Mouse (Mus musculus) thymus, postnatal 14 days (tissue): ENCODE results near the gene Gm28230.
A peak's percentile ranks its signal among the peaks of the same experiment; 100 is the strongest.

ENCODE experiments used
- DNase-seq: peaks from one replicate; pipeline ENCODE4 v3.0.0; 2021

Gm28230 gene

GRCm38 (mm10) chr2:74704393-74704998 lies 22.0 kb upstream of the Gm28230 start, which contains the start of gene Hoxd8:
Gene Hoxd8, plus strand, starts transcription at chr2:74704615.
- peak; percentile 44 for DNase-seq

- no peak for DNase-seq
These were observed 21.5 kb upstream of the Gm28230 start for GRCm38 (mm10) chr2:74704999-74705466.

DNA sequence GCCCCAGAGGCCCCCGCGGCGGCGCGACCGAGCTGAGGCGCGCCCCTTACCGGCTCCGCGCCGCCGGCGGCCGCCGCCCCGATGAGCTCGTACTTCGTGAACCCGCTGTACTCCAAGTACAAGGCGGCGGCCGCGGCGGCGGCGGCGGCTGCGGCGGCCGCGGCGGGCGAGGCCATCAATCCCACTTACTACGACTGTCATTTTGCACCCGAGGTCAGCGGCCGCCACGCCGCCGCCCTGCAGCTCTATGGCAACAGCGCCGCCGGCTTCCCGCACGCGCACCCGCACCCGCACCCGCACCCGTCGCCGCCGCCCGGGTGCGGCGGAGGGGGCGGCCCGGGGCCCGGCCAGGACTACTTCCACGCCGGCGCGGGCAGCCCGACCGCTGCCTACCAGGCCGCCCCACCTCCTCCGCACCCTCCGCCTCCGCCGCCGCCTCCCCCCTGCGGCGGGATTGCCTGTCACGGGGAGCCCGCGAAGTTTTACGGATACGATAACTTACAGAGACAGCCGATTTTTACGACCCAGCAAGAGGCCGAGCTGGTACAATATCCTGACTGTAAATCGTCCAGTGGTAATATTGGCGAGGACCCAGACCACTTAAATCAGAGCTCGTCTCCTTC lies 20.9 kb upstream of the Gm28230 start:
- DNase-seq: no peak

DNA sequence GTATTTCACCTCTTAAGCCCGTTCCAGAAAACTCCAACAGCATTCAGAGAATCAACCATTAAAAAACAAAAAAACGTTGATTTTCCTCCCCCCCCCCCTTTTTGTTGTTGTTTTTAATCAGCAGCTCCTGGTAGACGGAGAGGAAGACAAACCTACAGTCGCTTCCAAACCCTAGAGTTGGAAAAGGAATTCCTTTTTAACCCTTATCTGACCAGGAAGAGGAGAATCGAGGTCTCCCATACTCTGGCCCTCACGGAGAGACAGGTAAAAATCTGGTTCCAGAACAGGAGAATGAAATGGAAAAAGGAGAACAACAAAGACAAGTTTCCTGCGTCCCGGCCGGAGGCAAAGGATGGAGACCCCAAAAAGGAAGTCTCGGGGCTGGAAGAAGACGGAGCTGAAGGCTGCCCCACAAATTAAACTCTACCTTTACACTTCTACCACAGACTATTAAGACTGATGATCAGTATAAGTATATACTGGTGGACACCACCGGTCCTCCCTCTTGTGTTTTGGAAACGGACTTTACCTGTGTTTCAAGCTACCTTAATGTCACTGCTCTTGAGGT lies 20.1 kb upstream of the Gm28230 start:
- no peak for DNase-seq

GRCm38 (mm10) chr2:74707599-74707998 lies 18.9 kb upstream of the Gm28230 start:
- no peak for DNase-seq

- no peak for DNase-seq
These were observed 17.9 kb upstream of the Gm28230 start for GRCm38 (mm10) chr2:74708676-74709075.

DNA sequence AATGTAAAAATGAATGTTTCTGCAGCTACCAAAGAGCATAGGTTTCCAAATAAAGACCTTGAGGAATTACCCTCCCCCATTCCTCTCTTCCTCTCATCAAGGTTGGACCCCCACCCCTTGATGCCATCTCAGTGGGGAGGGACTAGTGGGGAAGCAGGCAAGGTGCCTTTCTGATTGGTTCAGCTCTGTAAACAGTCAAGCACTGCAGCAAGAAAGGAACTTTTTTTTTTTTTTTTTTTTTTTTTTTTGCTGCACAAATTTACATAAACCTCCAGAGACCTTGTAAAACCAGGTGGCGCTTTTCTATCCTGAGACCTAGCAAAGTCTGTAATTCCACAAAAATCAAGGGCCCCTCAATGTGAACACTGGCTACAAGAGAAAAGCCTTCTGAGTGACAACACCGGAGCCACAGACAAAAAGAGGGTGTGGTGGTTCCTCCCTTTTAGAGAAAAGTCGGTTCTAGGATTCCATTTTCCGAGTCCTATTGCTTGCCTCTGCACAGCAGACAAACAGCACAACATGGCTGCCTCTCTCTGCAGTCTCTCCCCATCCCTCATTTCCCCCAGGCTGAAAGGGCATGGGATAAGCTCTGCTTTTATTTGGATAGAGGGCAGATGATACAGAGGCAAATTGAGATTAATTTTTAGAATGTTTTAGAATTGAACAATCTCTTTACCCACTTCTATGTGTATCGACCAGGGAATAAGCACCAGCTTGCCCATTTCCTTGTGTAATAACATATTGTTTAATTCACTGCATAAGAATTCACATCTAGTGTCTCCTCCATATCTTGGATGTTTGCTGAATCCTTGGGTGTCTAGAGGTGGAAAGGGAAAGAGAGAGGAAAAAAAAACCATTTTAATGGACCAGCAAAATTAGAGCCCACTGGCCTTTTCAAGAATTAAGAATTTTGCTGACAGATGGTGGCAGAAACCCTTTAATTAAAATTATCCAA lies 16.8 kb upstream of the Gm28230 start:
- DNase-seq: no peak

DNA sequence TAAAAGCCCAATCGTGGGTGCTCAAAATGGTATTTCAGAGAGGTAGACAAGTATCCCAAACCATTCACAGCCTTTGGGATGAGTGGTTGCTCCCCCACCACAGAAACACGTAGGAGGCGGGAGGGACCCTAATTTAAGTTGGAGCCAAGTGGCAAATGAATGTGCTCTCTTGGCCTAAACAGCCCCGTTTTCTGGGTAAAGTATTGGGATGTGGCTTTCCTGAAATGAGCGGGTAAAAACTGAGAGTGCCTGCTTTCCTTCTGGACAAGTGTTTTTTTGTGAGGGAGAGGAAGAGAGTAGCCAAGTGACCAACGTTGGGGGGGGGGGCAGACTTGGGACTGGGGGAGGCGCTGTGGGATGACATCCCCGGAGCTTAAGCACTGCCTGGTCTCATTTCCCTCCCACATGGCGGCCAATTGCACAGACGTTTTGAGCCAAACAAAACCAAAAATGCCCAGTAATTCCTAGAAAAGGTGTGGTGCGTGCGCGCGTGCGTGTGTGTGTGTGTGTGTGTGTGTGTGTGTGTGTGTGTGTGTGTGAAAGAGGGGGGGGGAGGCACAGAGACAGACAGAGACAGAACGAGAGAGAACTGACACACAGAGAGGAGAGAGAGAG lies 15.5 kb upstream of the Gm28230 start:
- no peak for DNase-seq

- no peak for DNase-seq
These were observed 14.6 kb upstream of the Gm28230 start, which contains the start of the genes Hoxd3 and Hoxd4 for GRCm38 (mm10) chr2:74711721-74712621. Gene Hoxd3, plus strand, starts transcription at chr2:74711927. Gene Hoxd4, plus strand, starts transcription at chr2:74711929.

DNA sequence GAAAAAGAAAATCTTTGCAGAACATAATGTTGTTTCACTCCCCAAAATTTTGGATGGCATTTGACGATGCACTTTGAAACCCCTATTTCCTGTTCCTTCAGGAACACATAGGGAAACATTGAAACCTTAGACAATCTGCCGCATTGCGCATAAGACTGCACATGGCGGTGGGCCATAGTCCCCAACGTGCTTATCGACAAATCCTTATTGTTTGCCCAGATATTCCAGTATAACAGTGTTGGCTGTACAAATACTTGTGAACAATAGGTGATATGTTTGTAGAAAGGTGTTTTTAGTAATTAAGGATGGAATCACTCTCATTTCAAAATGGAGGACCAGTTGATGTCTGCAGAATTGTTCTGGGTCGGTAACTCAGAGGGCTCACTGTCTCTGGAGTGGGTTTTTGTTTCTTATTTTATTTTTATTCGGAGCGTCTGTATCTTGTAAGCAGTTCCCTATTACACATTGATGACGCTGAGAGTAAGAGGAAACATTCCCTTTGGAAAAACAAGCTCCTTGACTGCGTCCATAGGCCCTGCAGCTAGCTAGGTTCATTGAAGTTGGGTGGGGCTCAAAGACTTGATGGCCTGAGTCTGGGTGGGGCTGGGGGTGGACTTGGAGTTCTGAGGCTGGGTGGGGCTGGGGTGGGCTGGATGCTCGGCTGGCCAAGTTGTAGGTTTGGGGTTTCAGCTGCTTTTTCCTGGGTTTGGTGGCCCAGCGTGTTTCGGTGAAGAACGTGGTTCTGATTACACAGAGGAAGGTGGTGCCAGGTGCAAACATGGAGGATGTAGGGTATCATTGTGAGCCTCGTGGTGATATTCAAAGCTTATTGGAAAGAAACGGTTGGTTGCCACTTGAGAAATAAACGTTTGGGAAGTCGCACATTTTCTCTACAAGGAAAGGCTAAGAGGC lies 13.0 kb upstream of the Gm28230 start:
- DNase-seq: no peak

DNA sequence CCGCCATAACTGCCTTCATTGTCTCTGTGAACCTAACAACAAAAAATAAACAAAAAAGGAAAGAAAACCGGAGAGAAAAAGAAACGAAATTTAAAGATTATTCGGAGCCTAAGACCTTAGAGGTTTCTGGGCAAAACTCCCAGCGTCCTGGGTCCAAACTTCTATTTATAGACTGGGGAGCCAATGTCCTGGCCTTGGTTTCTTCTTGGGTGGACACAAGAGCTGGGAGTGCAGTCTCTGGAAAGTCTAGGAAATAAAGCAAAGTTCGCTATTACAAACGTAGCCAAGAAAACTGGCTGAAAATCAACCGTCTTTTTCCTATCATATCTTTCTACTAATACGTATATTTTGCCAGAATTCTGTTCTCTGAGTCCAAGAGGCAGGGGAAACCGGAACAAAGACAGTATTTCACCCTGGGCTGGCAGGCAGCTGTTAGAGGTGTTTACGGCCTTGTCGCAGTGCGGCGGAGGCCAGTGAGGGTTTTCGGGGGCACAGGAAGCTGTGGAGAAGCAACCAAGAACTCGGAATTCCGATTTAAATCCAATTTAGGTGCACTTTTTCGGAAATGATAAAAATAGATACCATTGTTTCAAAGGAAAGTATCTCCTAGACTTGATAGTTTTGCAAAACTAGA lies 12.3 kb upstream of the Gm28230 start:
- DNase-seq: no peak

- no peak for DNase-seq
These were observed 11.6 kb upstream of the Gm28230 start for GRCm38 (mm10) chr2:74714881-74715280.

- DNase-seq: peak; percentile 86
These were observed 10.9 kb upstream of the Gm28230 start for GRCm38 (mm10) chr2:74715504-74716241.

GRCm38 (mm10) chr2:74720384-74720783 lies 6.1 kb upstream of the Gm28230 start:
- no peak for DNase-seq

DNA sequence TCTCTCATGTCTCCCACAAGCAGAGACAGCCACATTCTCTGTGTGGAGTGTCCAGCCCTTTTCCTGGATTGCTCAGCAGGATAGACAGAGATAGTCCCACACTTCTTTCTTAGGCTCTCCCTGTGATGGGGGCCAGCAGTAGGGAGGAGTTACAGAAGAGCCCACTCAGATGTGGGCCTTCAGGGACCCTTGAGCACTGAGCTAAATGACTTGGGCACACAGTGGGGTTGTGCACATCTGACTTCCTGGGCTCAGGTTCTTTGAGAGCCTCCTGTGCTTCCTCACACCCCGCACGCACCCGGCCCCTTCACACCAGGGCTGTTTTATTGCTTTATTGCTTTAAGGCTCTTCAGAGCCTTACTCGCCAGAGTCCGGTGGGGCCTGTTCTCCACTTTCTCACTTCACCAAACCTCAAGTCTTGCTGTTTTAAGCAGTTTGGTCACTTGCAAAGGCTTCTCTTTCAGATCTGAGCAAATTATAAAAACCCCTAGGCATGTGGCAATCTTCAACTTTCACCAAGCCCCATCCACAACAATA lies 5.5 kb upstream of the Gm28230 start:
- no peak for DNase-seq

GRCm38 (mm10) chr2:74721882-74722281 lies 4.6 kb upstream of the Gm28230 start:
- no peak for DNase-seq

DNA sequence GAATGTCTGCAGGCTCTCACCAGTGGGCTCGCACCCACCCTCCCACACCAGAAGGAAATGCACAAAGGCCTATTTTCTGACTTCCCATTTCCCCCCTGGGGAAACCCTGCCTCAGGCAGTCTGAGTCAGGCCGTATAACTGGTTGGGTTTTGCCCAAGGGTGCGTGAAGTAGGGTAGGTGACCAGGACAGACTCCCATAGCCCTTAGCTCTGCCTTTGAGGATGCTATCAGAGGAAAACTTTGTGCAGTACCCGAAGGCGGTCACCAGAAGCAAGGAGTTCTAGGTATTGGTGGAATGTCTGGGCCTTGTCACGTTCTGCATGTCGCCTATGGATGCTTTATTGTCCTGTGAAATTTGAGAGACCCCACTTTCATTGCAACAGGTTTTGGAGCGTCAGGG lies 3.6 kb upstream of the Gm28230 start:
- DNase-seq: no peak

GRCm38 (mm10) chr2:74724244-74725015 lies 2.1 kb upstream of the Gm28230 start:
- DNase-seq: no peak
